Mouse (Mus musculus) cerebral cortex, adult 2 months (tissue): ENCODE results near the gene Sphk1.

Source experiments
- WGBS: fragments of 180-500 bp; shearing (Covaris S2); methylation state at CpG from one replicate; pipeline ENCODE4 v1.1.7; 2018; 5-methylcytosine and 5-hydroxymethylcytosine counted together

Sphk1 gene

DNA sequence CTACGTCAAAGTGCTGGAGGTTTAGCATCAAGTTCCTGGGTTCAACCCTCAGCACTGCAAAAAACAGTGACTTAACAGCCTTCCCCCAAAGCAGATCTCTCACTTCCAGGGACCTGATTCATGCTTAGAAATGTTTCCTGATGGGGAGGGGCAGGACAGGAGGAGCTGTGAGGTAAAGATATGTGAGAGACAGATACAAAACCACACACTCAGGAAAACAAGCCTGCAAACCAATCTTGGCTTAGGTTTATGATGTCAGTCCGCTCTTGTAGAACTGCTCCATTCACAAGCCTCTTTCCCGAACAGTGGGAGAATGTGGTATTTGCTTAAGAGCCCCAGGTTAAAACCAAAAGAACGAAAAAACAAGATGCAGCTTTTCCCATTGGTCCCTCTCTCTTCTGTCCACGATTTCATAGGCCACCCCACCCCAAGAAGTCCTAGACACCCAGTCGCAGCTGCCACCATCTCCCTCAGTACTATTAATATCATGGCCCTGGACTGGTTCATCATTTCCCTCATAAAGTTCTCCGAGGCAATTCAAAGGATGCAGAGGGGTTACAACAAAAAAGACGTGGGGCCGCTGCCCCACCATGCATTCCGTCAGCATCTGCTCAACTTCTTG is 49.4 kb downstream of the Sphk1 start:
- 16% methylated on average over 10 of the region's 10 CpGs for WGBS

DNA sequence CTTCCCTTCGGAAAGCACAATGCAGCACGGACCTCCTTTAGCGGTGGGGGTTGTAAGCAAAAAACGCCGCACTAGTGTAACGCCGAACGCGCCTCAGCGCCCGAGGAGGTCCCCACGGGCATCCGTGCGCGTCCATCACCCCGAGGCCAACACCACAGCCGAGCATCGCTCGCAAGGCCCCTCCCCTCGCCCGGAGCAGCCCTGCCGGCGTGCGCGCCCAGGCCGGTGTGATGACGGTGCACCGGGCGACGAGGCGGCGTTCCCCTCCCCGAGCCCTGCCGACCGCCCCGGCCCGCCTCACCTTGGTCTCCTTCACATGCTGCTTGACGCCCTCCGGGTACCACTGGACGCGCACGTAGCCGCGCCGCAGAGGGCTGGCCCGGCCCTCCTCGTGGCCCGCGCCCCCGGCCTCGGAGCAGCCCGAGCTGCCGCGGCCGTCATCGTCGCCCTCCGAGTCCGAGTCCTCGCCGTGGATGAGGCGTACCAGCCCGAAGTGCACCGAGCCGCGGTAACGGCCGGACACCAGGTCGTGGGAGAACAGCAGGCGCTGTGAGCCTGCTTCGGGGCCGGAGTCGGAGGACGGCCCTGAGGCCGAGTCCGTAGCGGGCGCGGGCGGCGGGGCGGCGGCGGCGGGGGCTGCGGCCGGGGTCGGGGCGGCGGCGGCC is 50.1 kb downstream of the Sphk1 start:
- under 1% methylated on average over 88 of the region's 91 CpGs for WGBS

DNA sequence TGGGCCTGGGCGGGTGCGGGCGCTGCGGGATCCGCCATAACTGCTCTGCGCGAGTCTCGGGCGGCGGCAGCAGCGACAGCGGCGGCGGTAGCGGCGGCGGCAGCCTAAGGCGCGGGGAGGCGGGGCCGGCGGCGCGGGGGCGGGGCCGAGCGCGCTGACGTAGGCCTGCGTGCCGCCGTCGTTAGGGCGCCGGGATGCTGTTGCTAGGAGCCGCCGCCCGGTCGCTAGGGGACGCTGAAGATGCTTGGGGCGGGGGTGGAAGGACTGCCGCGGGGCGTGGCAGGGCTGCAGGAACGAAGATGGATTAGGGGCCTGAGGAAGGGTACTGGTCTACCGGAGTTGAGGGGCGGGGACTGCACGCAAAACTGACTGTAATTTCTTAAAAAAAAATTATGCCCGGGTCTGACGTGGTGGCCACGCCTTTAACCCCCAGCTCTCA is 50.7 kb downstream of the Sphk1 start, which contains the start of gene Ube2o:
TSS of gene Ube2o (minus strand) at position 72 of the 439 bp plus-strand sequence.
- WGBS = under 1% methylated on average over 47 of the region's 51 CpGs

DNA sequence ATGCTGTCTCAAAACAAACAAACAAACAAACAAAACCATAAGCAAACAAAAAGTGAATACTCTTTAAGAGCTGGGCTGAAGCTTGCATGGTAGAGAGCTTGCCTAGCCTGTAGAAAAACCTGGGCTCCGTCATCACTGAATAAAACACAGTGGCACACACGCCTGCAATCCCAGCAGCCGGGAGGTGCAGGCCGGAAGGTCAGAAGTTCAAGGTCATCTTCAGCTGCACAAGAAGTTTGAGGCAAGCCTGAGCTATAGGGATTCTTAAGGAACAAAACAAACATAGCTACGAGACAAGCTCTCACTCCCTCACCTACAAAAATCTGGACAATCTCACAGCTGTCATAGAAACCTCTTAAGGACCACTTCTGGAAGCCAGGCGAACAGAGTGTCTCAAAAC is 55.0 kb downstream of the Sphk1 start:
- 94% methylated on average over 6 of the region's 6 CpGs for WGBS
